Mouse (Mus musculus): Measurements from ENCODE around the gene 1700067K01Rik. TPM values are rescaled to one million over a fixed set of nuclear protein-coding genes. Genes with fewer than 3 reads are reported as not detected.

1700067K01Rik gene
- polyA plus RNA-seq, 1 experiment from 2014 or later = 0.63 TPM

- DNase-seq (ENCODE audit: extremely low spot score, low spot score) = no peak
- H3K36me3 ChIP-seq (replicated peaks) = peaks cover 65% of the 10 kb centered on the region
- H3K9me3 ChIP-seq = no peaks in the 10 kb centered on the region
- H3K27me3 ChIP-seq (ENCODE audit: poor library complexity, severe bottlenecking) = peaks cover 7% of the 10 kb centered on the region
- H3K4me3 ChIP-seq = no peak overlapping the region
- no peak overlapping the region for H3K27ac ChIP-seq
- peaks cover 19% of the 10 kb centered on the region for H3K4me1 ChIP-seq
- 94% methylated on average over 3 of the region's 3 CpGs for WGBS
These were observed 7.3 kb upstream of the 1700067K01Rik start for GRCm38 (mm10) chr8:83994030-83994429.

- Histone ChIP-seq H3K4me3 (peak overlapping the region; percentile 85), H3K27ac (peak overlapping the region; percentile 96; the same call in 1 of the 2 replicates), H3K27me3 (ENCODE audit: poor library complexity, severe bottlenecking) (peaks cover 26% of the 10 kb centered on the region), H3K9me3 (no peaks in the 10 kb centered on the region), H3K36me3 (replicated peaks) (peaks cover 65% of the 10 kb centered on the region), H3K4me1 (peaks cover 37% of the 10 kb centered on the region)
- WGBS = 9% methylated on average over 12 of the region's 12 CpGs
- no peak for DNase-seq (ENCODE audit: extremely low spot score, low spot score)
These were observed 5.3 kb upstream of the 1700067K01Rik start for GRCm38 (mm10) chr8:83995973-83996372.

- Histone ChIP-seq H3K27ac (peak overlapping the region; percentile 96), H3K36me3 (replicated peaks) (peaks cover 65% of the 10 kb centered on the region)
- WGBS = under 1% methylated on average over 69 of the region's 103 CpGs
These were observed 4.5 kb upstream of the 1700067K01Rik start for GRCm38 (mm10) chr8:83996567-83997505.

GRCm38 (mm10) chr8:83997511-83998141 is 3.7 kb upstream of the 1700067K01Rik start, which contains the start of gene Samd1:
Samd1 (plus strand) TSS chr8:83997672.
- WGBS = 5% methylated on average over 81 of the region's 112 CpGs
- H3K9me3 ChIP-seq = no peaks in the 10 kb centered on the region
- H3K27me3 ChIP-seq (ENCODE audit: poor library complexity, severe bottlenecking) = peaks cover 43% of the 10 kb centered on the region
- peaks cover 65% of the 10 kb centered on the region for H3K36me3 ChIP-seq (replicated peaks)
- H3K4me1 ChIP-seq = peaks cover 47% of the 10 kb centered on the region
- peak within 1 kb of the TSS; percentile 85 for H3K4me3 ChIP-seq
- peak within 1 kb of the TSS; percentile 96 for H3K27ac ChIP-seq
- DNase-seq (ENCODE audit: extremely low spot score, low spot score) = peak; percentile 52

More at GRCm38 (mm10) chr8:83996567-83997505, 4.5 kb upstream of the 1700067K01Rik start:
- H3K9me3 ChIP-seq = no peaks in the 10 kb centered on the region
- H3K4me3 ChIP-seq = peak overlapping the region; percentile 85
- H3K27me3 ChIP-seq (ENCODE audit: poor library complexity, severe bottlenecking) = peaks cover 35% of the 10 kb centered on the region
- peaks cover 45% of the 10 kb centered on the region for H3K4me1 ChIP-seq
- peak; percentile 83 for DNase-seq (ENCODE audit: extremely low spot score, low spot score)

GRCm38 (mm10) chr8:83998231-83999056 is 2.9 kb upstream of the 1700067K01Rik start:
- no peaks in the 10 kb centered on the region for H3K9me3 ChIP-seq
- peak overlapping the region; percentile 85 for H3K4me3 ChIP-seq
- H3K4me1 ChIP-seq = peaks cover 55% of the 10 kb centered on the region
- peaks cover 51% of the 10 kb centered on the region for H3K27me3 ChIP-seq (ENCODE audit: poor library complexity, severe bottlenecking)
- H3K27ac ChIP-seq = peak overlapping the region; percentile 88
- 6% methylated on average over 89 of the region's 92 CpGs for WGBS
- peaks cover 63% of the 10 kb centered on the region for H3K36me3 ChIP-seq (replicated peaks)
- DNase-seq (ENCODE audit: extremely low spot score, low spot score) = peak; percentile 68

- WGBS = 70% methylated on average over 16 of the region's 16 CpGs
- no peak for DNase-seq (ENCODE audit: extremely low spot score, low spot score)
- Histone ChIP-seq H3K27ac (peak overlapping the region; percentile 88; the same call in 1 of the 2 replicates), H3K27me3 (ENCODE audit: poor library complexity, severe bottlenecking) (peaks cover 58% of the 10 kb centered on the region), H3K4me3 (peak overlapping the region; percentile 85), H3K4me1 (peaks cover 62% of the 10 kb centered on the region), H3K9me3 (no peaks in the 10 kb centered on the region), H3K36me3 (replicated peaks) (peaks cover 56% of the 10 kb centered on the region)
These were observed 2.1 kb upstream of the 1700067K01Rik start for GRCm38 (mm10) chr8:83999057-83999705.

GRCm38 (mm10) chr8:83999825-84000224 is 1.5 kb upstream of the 1700067K01Rik start:
- WGBS = 92% methylated on average over 2 of the region's 2 CpGs

GRCm38 (mm10) chr8:84002957-84003611 is 1.8 kb downstream of the 1700067K01Rik start:
- no peak overlapping the region; the same call in 1 of the 2 replicates for H3K4me3 ChIP-seq
- no peaks in the 10 kb centered on the region for H3K9me3 ChIP-seq
- peaks cover 44% of the 10 kb centered on the region for H3K36me3 ChIP-seq (replicated peaks)
- no peak for DNase-seq (ENCODE audit: extremely low spot score, low spot score)
- peaks cover 54% of the 10 kb centered on the region for H3K27me3 ChIP-seq (ENCODE audit: poor library complexity, severe bottlenecking)
- peaks cover 61% of the 10 kb centered on the region for H3K4me1 ChIP-seq
- H3K27ac ChIP-seq = no peak overlapping the region
- WGBS = 61% methylated on average over 12 of the region's 12 CpGs

More at GRCm38 (mm10) chr8:83999825-84000224, 1.5 kb upstream of the 1700067K01Rik start:
- peaks cover 50% of the 10 kb centered on the region for H3K36me3 ChIP-seq (replicated peaks)
- H3K4me3 ChIP-seq = peak overlapping the region; percentile 85; the same call in 1 of the 2 replicates
- H3K9me3 ChIP-seq = no peaks in the 10 kb centered on the region
- H3K4me1 ChIP-seq = peaks cover 67% of the 10 kb centered on the region
- H3K27me3 ChIP-seq (ENCODE audit: poor library complexity, severe bottlenecking) = peaks cover 58% of the 10 kb centered on the region
- DNase-seq (ENCODE audit: extremely low spot score, low spot score) = no peak
- H3K27ac ChIP-seq = no peak overlapping the region

- DNase-seq (ENCODE audit: extremely low spot score, low spot score) = no peak
- 82% methylated on average over 6 of the region's 6 CpGs for WGBS
- peaks cover 56% of the 10 kb centered on the region for H3K4me1 ChIP-seq
- H3K36me3 ChIP-seq (replicated peaks) = peaks cover 44% of the 10 kb centered on the region
- H3K27ac ChIP-seq = no peak overlapping the region
- peaks cover 54% of the 10 kb centered on the region for H3K27me3 ChIP-seq (ENCODE audit: poor library complexity, severe bottlenecking)
- no peaks in the 10 kb centered on the region for H3K9me3 ChIP-seq
- peak overlapping the region; percentile 64 for H3K4me3 ChIP-seq
These were observed 2.4 kb downstream of the 1700067K01Rik start for GRCm38 (mm10) chr8:84003612-84004246.

GRCm38 (mm10) chr8:84004533-84005201 is 3.4 kb downstream of the 1700067K01Rik start:
- peak; percentile 89 for DNase-seq (ENCODE audit: extremely low spot score, low spot score)
- Histone ChIP-seq H3K27ac (peak overlapping the region; percentile 84), H3K9me3 (no peaks in the 10 kb centered on the region), H3K4me3 (peak overlapping the region; percentile 64), H3K4me1 (peaks cover 48% of the 10 kb centered on the region), H3K27me3 (ENCODE audit: poor library complexity, severe bottlenecking) (peaks cover 47% of the 10 kb centered on the region), H3K36me3 (replicated peaks) (peaks cover 35% of the 10 kb centered on the region)
- 1% methylated on average over 30 of the region's 30 CpGs for WGBS

Measured in forebrain, embryonic 10.5 days (tissue).